Mouse (Mus musculus): ENCODE data around the gene Insm2.

DNA sequence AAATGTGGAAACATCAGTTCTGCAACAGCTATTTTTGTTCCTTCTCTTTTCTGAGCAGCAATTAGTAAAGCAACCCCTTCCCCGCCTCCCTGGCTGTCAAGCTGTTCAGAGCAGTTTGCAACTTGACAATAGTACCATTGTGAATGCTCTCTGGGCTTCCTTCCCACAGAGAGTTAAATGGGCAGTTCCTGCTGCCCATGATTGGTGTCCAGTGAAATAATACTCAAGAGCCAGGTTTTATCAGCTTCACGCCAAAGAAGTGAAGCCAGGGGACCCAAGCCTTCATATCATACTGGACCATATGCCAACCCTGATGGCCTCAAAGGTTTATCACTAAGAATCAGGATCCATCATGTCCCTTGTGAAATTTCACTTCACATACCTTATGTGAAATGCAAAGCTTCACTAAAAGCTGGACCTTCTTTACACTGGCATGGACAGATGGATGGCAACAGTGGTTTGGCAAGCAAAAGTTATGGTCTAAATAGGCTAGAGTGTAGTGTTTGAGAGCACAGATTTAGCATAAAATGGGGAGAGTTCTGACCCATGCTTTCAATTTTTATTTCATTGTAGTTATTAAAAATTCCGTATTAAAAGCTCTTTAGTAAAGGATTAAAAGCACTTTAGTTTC, 23.5 kb downstream of the Insm2 start:
- TF ChIP-seq POLR2A (IDR thresholded peaks at IDR 0.05; ENCODE audit: low read depth, low read length) (no peak), NRF1 (IDR thresholded peaks at IDR 0.05; ENCODE audit: low read depth, low read length) (no peak), MAZ (IDR thresholded peaks at IDR 0.05; ENCODE audit: low read depth, low read length) (no peak), CTCF (conservative IDR thresholded peaks at IDR 0.05 in 1 of 2, IDR thresholded peaks at IDR 0.05 in 1 of 2; ENCODE audit: low read depth in 2 of 2, low read length in 2 of 2) (no peak), POLR2AphosphoS2 (IDR thresholded peaks at IDR 0.05; ENCODE audit: low read depth, low read length) (no peak), CHD1 (IDR thresholded peaks at IDR 0.05; ENCODE audit: low read depth, low read length) (no peak), MAFK (IDR thresholded peaks at IDR 0.05; ENCODE audit: insufficient replicate concordance, low read length) (no peak), USF2 (conservative IDR thresholded peaks at IDR 0.05; ENCODE audit: low read depth, low read length) (no peak), SIN3A (IDR thresholded peaks at IDR 0.05; ENCODE audit: low read length) (no peak), TCF12 (IDR thresholded peaks at IDR 0.05; ENCODE audit: low read depth, low read length) (no peak), USF1 (IDR thresholded peaks at IDR 0.05; ENCODE audit: low read depth, low read length) (no peak), GABPA (IDR thresholded peaks at IDR 0.05; ENCODE audit: insufficient replicate concordance, low read depth, low read length) (no peak), MAX (IDR thresholded peaks at IDR 0.05; ENCODE audit: low read length) (no peak), SMC3 (IDR thresholded peaks at IDR 0.05; ENCODE audit: low read depth, low read length) (no peak)

Data from CH12.LX (cell line).